Mouse (Mus musculus): ENCODE data around the gene Rnf19b. TPM values are rescaled to one million over a fixed set of nuclear protein-coding genes. Genes with fewer than 3 reads are reported as not detected.

The Rnf19b gene
- polyA plus RNA-seq, 1 experiment: 51.1 TPM

- Histone ChIP-seq H3K4me1 (ENCODE audit: control insufficient read depth, insufficient read depth, low read length) (peaks cover 8% of the 10 kb centered on the region), H3K4me3 (replicated peaks; ENCODE audit: extremely low read depth, low read depth, low read length) (no peak overlapping the region)
- no peak for DNase-seq
- no peak for TF ChIP-seq POLR2A (IDR thresholded peaks at IDR 0.05; ENCODE audit: borderline replicate concordance, extremely low read depth, low read depth, low read length)
- no peak for TF ChIP-seq CTCF (IDR thresholded peaks at IDR 0.05; ENCODE audit: insufficient read depth, low read length)
- WGBS: 65% methylated on average over 3 of the region's 3 CpGs
Observed at GRCm38 (mm10) chr4:129062281-129063075, 4.4 kb downstream of the Rnf19b start.

- TF ChIP-seq CTCF (IDR thresholded peaks at IDR 0.05; ENCODE audit: insufficient read depth, low read length) (no peak), POLR2A (IDR thresholded peaks at IDR 0.05; ENCODE audit: borderline replicate concordance, extremely low read depth, low read depth, low read length) (no peak)
Observed at GRCm38 (mm10) chr4:129065688-129066236, 7.7 kb downstream of the Rnf19b start.

DNA sequence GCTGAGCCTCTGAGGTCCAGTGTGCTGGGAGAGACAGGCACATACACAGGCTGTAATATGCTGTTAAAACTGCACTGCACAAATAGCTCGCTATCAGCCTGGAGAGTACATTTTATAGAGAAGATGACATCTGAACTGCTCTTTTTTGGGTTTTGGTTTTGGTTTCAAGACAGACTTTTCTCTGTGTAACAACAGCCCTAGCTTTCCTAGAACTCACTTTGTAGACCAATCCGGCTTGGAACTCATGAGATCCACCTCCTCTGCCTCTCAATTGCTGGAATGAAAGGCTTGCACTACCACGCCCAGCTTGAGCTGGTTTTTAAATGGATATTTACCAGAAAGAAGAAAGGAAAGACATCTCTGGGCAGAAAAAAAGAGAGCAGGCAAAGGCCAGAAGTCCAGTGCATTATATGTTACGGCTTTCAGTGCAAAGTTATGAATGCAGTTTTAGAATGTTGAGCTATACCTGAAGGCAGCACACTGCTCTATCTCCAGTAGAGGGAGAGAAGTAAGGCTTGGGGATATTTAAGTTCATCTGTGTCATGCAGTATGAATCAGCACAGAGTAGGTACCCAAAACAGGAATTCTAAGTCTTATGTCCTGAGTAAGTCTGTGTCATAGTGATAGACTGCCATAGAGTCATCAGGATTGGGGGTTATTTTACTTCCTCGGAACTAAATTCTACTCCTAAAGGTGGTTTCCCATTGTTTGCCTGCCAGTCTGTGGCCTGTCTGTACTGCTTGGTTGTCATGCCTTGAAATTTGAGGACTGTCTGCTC, 9.8 kb downstream of the Rnf19b start:
- WGBS: 69% methylated on average over 5 of the region's 5 CpGs
- H3K4me1 ChIP-seq (ENCODE audit: control insufficient read depth, insufficient read depth, low read length): peaks cover 8% of the 10 kb centered on the region
- TF ChIP-seq CTCF (IDR thresholded peaks at IDR 0.05; ENCODE audit: insufficient read depth, low read length): no peak
- TF ChIP-seq POLR2A (IDR thresholded peaks at IDR 0.05; ENCODE audit: borderline replicate concordance, extremely low read depth, low read depth, low read length): no peak
- no peak for DNase-seq
- no peak overlapping the region for H3K4me3 ChIP-seq (replicated peaks; ENCODE audit: extremely low read depth, low read depth, low read length)

More at GRCm38 (mm10) chr4:129065688-129066236, 7.7 kb downstream of the Rnf19b start:
- peaks cover 4% of the 10 kb centered on the region for H3K4me1 ChIP-seq (ENCODE audit: control insufficient read depth, insufficient read depth, low read length)
- no peak overlapping the region for H3K4me3 ChIP-seq (replicated peaks; ENCODE audit: extremely low read depth, low read depth, low read length)
- DNase-seq: no peak

GRCm38 (mm10) chr4:129068848-129069247, 10.8 kb downstream of the Rnf19b start:
- WGBS: 78% methylated on average over 4 of the region's 4 CpGs
- H3K4me1 ChIP-seq (ENCODE audit: control insufficient read depth, insufficient read depth, low read length): peaks cover 5% of the 10 kb centered on the region; the same call in 1 of the 2 replicates
- TF ChIP-seq POLR2A (IDR thresholded peaks at IDR 0.05; ENCODE audit: borderline replicate concordance, extremely low read depth, low read depth, low read length): no peak
- no peak for TF ChIP-seq CTCF (IDR thresholded peaks at IDR 0.05; ENCODE audit: insufficient read depth, low read length)
- DNase-seq: no peak
- H3K4me3 ChIP-seq (replicated peaks; ENCODE audit: extremely low read depth, low read depth, low read length): no peak overlapping the region

DNA sequence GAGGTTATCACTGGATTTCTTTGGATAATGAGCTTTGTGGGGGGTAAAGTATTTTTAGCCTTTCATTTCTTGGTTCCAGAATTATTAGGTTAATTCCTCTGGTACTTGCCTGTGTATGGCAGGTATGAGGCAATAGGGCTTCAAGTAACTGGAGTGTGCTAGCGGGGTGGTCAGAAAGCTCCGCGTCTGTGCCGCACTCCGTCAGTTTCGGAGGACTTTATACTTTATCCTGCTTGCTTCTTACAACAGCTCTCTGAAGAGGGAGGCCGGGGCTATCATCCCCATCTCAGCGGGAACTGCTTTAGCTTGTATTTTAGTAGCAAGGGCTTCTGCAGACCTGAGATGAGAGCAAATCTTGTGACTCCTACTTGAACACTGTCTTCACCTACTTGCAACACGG, 21.1 kb downstream of the Rnf19b start:
- TF ChIP-seq CTCF (IDR thresholded peaks at IDR 0.05; ENCODE audit: insufficient read depth, low read length) (no peak), POLR2A (IDR thresholded peaks at IDR 0.05; ENCODE audit: borderline replicate concordance, extremely low read depth, low read depth, low read length) (no peak)
- Histone ChIP-seq H3K4me1 (ENCODE audit: control insufficient read depth, insufficient read depth, low read length) (no peaks in the 10 kb centered on the region), H3K4me3 (replicated peaks; ENCODE audit: extremely low read depth, low read depth, low read length) (no peak overlapping the region)
- WGBS: 94% methylated on average over 9 of the region's 9 CpGs
- no peak for DNase-seq

DNA sequence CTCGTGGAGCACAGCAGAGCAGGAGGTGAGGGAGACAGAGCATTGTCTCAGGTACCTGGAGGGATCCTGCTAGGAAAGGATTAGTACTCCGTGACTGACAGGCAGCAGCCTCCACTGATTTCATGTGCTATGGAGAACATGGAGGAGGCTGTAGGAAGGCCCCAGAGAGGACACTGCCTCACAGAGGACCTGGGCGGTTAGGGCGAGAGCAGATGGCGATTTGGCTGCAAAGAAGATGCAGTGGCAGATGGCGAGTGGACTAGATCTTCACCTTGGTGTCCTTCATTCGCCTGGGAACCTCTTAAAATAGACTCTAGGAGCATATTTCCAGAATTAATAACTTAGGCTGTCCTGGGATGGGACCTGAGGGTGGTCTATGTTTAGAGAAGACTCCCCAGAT, 23.0 kb downstream of the Rnf19b start:
- no peak for DNase-seq
- Histone ChIP-seq H3K4me3 (replicated peaks; ENCODE audit: extremely low read depth, low read depth, low read length) (no peak overlapping the region), H3K4me1 (ENCODE audit: control insufficient read depth, insufficient read depth, low read length) (no peaks in the 10 kb centered on the region)
- TF ChIP-seq POLR2A (IDR thresholded peaks at IDR 0.05; ENCODE audit: borderline replicate concordance, extremely low read depth, low read depth, low read length) (no peak), CTCF (IDR thresholded peaks at IDR 0.05; ENCODE audit: insufficient read depth, low read length) (no peak)
- 92% methylated on average over 7 of the region's 7 CpGs for WGBS

- no peak for DNase-seq
- H3K4me1 ChIP-seq (ENCODE audit: control insufficient read depth, insufficient read depth, low read length): no peaks in the 10 kb centered on the region
- 72% methylated on average over 6 of the region's 6 CpGs for WGBS
- no peak overlapping the region for H3K4me3 ChIP-seq (replicated peaks; ENCODE audit: extremely low read depth, low read depth, low read length)
- TF ChIP-seq POLR2A (IDR thresholded peaks at IDR 0.05; ENCODE audit: borderline replicate concordance, extremely low read depth, low read depth, low read length): no peak
- no peak for TF ChIP-seq CTCF (IDR thresholded peaks at IDR 0.05; ENCODE audit: insufficient read depth, low read length)
Observed at GRCm38 (mm10) chr4:129081512-129081911, 23.4 kb downstream of the Rnf19b start.

DNA sequence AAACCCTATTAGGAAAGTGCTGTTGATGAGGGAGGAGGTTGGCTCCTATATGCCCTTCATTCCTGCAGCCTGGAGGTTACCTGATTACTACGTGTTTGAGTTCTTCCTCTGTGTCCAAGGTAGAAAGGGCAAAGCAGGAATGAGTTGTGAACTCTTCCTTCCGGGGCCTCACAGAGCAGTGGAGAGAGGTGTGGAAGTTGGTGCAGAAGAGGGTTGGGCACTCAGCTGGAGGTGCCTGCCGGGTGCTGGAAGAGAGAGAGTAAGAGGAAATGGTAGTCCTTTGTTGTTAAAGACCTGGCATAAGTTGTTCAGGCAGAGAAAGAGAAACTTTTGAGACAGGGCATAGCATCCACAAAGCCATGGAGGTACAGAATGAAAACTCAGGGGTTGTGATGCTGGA, 23.9 kb downstream of the Rnf19b start:
- Histone ChIP-seq H3K4me1 (ENCODE audit: control insufficient read depth, insufficient read depth, low read length) (no peaks in the 10 kb centered on the region), H3K4me3 (replicated peaks; ENCODE audit: extremely low read depth, low read depth, low read length) (no peak overlapping the region)
- WGBS: 58% methylated on average over 3 of the region's 3 CpGs
- no peak for DNase-seq
- TF ChIP-seq CTCF (IDR thresholded peaks at IDR 0.05; ENCODE audit: insufficient read depth, low read length): no peak
- no peak for TF ChIP-seq POLR2A (IDR thresholded peaks at IDR 0.05; ENCODE audit: borderline replicate concordance, extremely low read depth, low read depth, low read length)

DNA sequence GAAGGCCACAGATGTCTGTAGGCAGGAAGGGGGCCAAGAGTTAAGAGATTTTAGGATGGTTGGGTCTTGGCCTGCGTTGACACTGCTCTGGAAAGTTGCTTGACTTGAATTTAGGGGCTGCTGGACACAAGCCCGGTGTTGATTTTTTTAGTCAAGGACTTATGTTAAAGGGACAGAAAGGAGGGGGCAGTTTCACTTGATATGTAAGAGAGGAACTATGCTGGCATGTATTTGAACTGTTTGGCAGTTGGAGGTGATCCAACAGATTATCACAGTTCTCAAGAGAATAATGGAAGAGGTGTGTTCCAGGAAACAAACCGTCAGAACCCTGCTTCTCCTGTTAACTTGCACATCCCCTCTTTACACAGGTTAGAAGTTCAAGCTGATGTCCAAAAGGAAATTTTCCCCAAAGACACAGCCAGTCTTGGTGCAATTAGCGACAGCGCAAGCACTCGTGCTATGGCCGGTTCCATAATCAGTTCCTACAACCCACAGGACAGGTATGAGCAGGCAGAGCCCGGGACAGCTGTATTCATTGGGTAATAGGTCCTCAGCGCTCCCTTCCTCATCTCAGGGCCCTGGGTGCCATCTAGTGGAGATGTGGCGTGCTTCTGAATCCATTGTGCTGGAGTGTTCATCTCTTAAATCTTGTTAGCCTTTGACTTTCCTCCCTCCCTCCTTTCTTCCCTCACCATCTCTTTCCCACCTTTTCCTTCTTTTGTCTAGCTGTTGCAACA, 24.5 kb downstream of the Rnf19b start:
- Histone ChIP-seq H3K4me1 (ENCODE audit: control insufficient read depth, insufficient read depth, low read length) (no peaks in the 10 kb centered on the region), H3K4me3 (replicated peaks; ENCODE audit: extremely low read depth, low read depth, low read length) (no peak overlapping the region)
- TF ChIP-seq CTCF (IDR thresholded peaks at IDR 0.05; ENCODE audit: insufficient read depth, low read length) (peak; percentile 89), POLR2A (IDR thresholded peaks at IDR 0.05; ENCODE audit: borderline replicate concordance, extremely low read depth, low read depth, low read length) (no peak)
- peak; percentile 55 for DNase-seq
- 41% methylated on average over 10 of the region's 10 CpGs for WGBS
